19 mouse cellular contexts compared by ENCODE assay signal in genomic region chr9:69174527-69175116, GRCm38 (mm10).
DNase-seq lines count a peak whose midpoint lies in the region; ATAC-seq lines count a peak whose summit lies in the region.
"Had no signal": no experiment of that assay in that cellular context is flagged by ENCODE, and none has a peak within 500 bp of the region (broad histone marks: within the 10 kb centered on the region; RNA-seq: fewer than 3 reads in every experiment).

No protein-coding gene starts in this region.

- H3K4me2 ChIP-seq in kidney, embryonic 14.5 days (replicated peaks; ENCODE audit: low read depth, low read length) = no peak overlapping the region
- peak overlapping the region; percentile 6; the same call in 1 of the 2 replicates for H3K4me2 ChIP-seq in liver, embryonic 16.5 days (ENCODE audit: low read depth, low read length)
- H3K4me2 ChIP-seq: heart, embryonic 11.5 days; limb, embryonic 13.5 days had no signal

- H3K27me3 ChIP-seq in kidney, embryonic 14.5 days (ENCODE audit: control insufficient read depth, insufficient read depth, low read length) = no peaks in the 10 kb centered on the region
- no peaks in the 10 kb centered on the region for H3K27me3 ChIP-seq in liver, embryonic 16.5 days (ENCODE audit: control insufficient read depth, insufficient read depth, low read depth, low read length)
- H3K27me3 ChIP-seq: limb, embryonic 13.5 days had no signal

- H3K9ac ChIP-seq in kidney, embryonic 14.5 days (ENCODE audit: low read depth, low read length) = no peak overlapping the region
- no peak overlapping the region for H3K9ac ChIP-seq in liver, embryonic 16.5 days (ENCODE audit: low read depth, low read length)
- H3K9ac ChIP-seq: limb, embryonic 13.5 days had no signal

- no peak for ATAC-seq in kidney, embryonic 14.5 days (ENCODE audit: low FRiP score, low TSS enrichment)
- peak; percentile 67 for ATAC-seq in liver, embryonic 16.5 days (ENCODE audit: low read depth)
- ATAC-seq: forebrain, embryonic 16.5 days; hindbrain, embryonic 16.5 days had no signal

- H3K36me3 ChIP-seq in kidney, embryonic 14.5 days (ENCODE audit: control insufficient read depth, insufficient read depth, low read length) = no peaks in the 10 kb centered on the region
- H3K36me3 ChIP-seq in liver, embryonic 16.5 days (ENCODE audit: control insufficient read depth, insufficient read depth) = no peaks in the 10 kb centered on the region
- H3K36me3 ChIP-seq: forebrain, embryonic 10.5 days; hindbrain, embryonic 10.5 days; limb, embryonic 13.5 days had no signal

- DNase-seq in kidney, adult 9 months = peak; percentile 61
- peak; percentile 15 for DNase-seq in retina, postnatal 1 day
- DNase-seq in retina, embryonic 14.5 days (ENCODE audit: low spot score) = no peak
- no peak for DNase-seq in MN1 (ENCODE audit: low spot score)
- DNase-seq in frontal cortex, postnatal 10 days (ENCODE audit: low spot score in 2 of 2) = no peak
- DNase-seq: adrenal gland, postnatal 10 days; cerebellum, adult 18-20 months; cerebellum, postnatal 14 days; gastrocnemius, postnatal 14 days; heart, adult 11 months had no signal

- 56% methylated on average over 10 of the region's 10 CpGs for WGBS in kidney, embryonic 14.5 days
- WGBS in liver, embryonic 16.5 days (ENCODE audit: insufficient replicate concordance) = 23% methylated on average over 10 of the region's 10 CpGs

- H3K27ac ChIP-seq in kidney, embryonic 14.5 days (ENCODE audit: low read depth, low read length) = no peak overlapping the region
- H3K27ac ChIP-seq in liver, embryonic 16.5 days (ENCODE audit: low read length) = no peak overlapping the region
- H3K27ac ChIP-seq: forebrain, embryonic 10.5 days; hindbrain, embryonic 10.5 days; limb, embryonic 13.5 days; macrophage had no signal

- no peaks in the 10 kb centered on the region for H3K9me3 ChIP-seq in kidney, embryonic 14.5 days (ENCODE audit: control insufficient read depth, low read length)
- no peaks in the 10 kb centered on the region for H3K9me3 ChIP-seq in liver, embryonic 16.5 days (replicated peaks; ENCODE audit: control insufficient read depth, low read length)
- H3K9me3 ChIP-seq: forebrain, embryonic 10.5 days; hindbrain, embryonic 10.5 days; limb, embryonic 13.5 days had no signal

- no peak overlapping the region for H3K4me3 ChIP-seq in kidney, embryonic 14.5 days (ENCODE audit: low read length)
- H3K4me3 ChIP-seq in liver, embryonic 16.5 days (ENCODE audit: low read depth, low read length) = no peak overlapping the region
- H3K4me3 ChIP-seq: forebrain, embryonic 10.5 days; hindbrain, embryonic 10.5 days; limb, embryonic 13.5 days had no signal

- no peaks in the 10 kb centered on the region for H3K4me1 ChIP-seq in kidney, embryonic 14.5 days (ENCODE audit: control insufficient read depth, insufficient read depth, low read length)
- H3K4me1 ChIP-seq in liver, embryonic 16.5 days (ENCODE audit: control insufficient read depth, low read depth, low read length) = no peaks in the 10 kb centered on the region
- H3K4me1 ChIP-seq: forebrain, embryonic 10.5 days; hindbrain, embryonic 10.5 days; limb, embryonic 13.5 days had no signal

Comparison
In these comparisons a context has a peak if more than half of its experiments do, and no peak if none do; other contexts are left out.
1. DNase-seq: peak in kidney, adult 9 months (single experiment) and retina, postnatal 1 day (single experiment); none in retina, embryonic 14.5 days (single experiment), MN1 (single experiment) and frontal cortex, postnatal 10 days (0 of 2).